Mouse (Mus musculus) myocyte (in vitro differentiated cells): ENCODE data around the gene Slc35c2.

ENCODE experiments used
- E2F4 ChIP-seq: IDR thresholded peaks from one replicate; pipeline ENCODE4 v1.6.1; 2011; ENCODE audit warnings: mild to moderate bottlenecking, control low read depth, moderate library complexity; ENCODE audit not compliant: insufficient read depth
- MAX ChIP-seq: IDR thresholded peaks from one replicate; pipeline ENCODE4 v1.6.1; 2011; ENCODE audit warnings: low read depth, mild to moderate bottlenecking, control low read depth
- MYOD1 ChIP-seq, 3 experiments: IDR thresholded peaks; one replicate each; pipeline ENCODE4 v1.6.1; 2011; ENCODE audit warnings: control low read depth in 2 of 3, low read depth in 2 of 3, mild to moderate bottlenecking in 2 of 3, moderate library complexity in 1 of 3; ENCODE audit not compliant: insufficient read length in 2 of 3, control insufficient read depth in 1 of 3
- MYOG ChIP-seq, 3 experiments: IDR thresholded peaks; one replicate each; pipeline ENCODE4 v1.6.1; 2011; ENCODE audit warnings: control low read depth in 2 of 3, low read depth in 2 of 3, mild to moderate bottlenecking in 2 of 3; ENCODE audit not compliant: insufficient read length in 2 of 3, control insufficient read depth in 1 of 3, insufficient read depth in 1 of 3
- POLR2A ChIP-seq: IDR thresholded peaks from one replicate; pipeline ENCODE4 v1.6.1; 2011; ENCODE audit warnings: low read depth, mild to moderate bottlenecking, control low read depth, moderate library complexity; ENCODE audit not compliant: insufficient read length
- POLR2AphosphoS2 ChIP-seq: IDR thresholded peaks from one replicate; pipeline ENCODE4 v1.6.1; 2011; ENCODE audit warnings: low read depth, control low read depth; ENCODE audit not compliant: insufficient read length
- REST ChIP-seq: IDR thresholded peaks from one replicate; pipeline ENCODE4 v1.6.1; 2011; ENCODE audit warnings: mild to moderate bottlenecking, control low read depth, moderate library complexity; ENCODE audit not compliant: insufficient read depth, insufficient read length
- TCF12 ChIP-seq: IDR thresholded peaks from one replicate; pipeline ENCODE4 v1.6.1; 2011; ENCODE audit warnings: mild to moderate bottlenecking, control low read depth; ENCODE audit not compliant: poor library complexity, insufficient read depth, severe bottlenecking
- TCF3 ChIP-seq: IDR thresholded peaks from one replicate; pipeline ENCODE4 v1.6.1; 2011; ENCODE audit warnings: low read depth, control low read depth; ENCODE audit not compliant: insufficient read length
- USF1 ChIP-seq: IDR thresholded peaks from one replicate; pipeline ENCODE4 v1.6.1; 2011; ENCODE audit warnings: low read depth, mild to moderate bottlenecking, control low read depth, moderate library complexity

- TF ChIP-seq MYOD1 (IDR thresholded peaks at IDR 0.05; ENCODE audit: control insufficient read depth in 1 of 3, insufficient read length in 2 of 3, low read depth in 2 of 3) = no peak
- no peak for TF ChIP-seq E2F4
- no peak for TF ChIP-seq POLR2AphosphoS2
- TF ChIP-seq REST = no peak
- TF ChIP-seq TCF12 = no peak
- TF ChIP-seq POLR2A = no peak
- no peak for TF ChIP-seq TCF3
- TF ChIP-seq USF1 = no peak
- no peak for TF ChIP-seq MYOG (IDR thresholded peaks at IDR 0.05; ENCODE audit: control insufficient read depth in 1 of 3, insufficient read depth in 1 of 3, insufficient read length in 2 of 3, low read depth in 2 of 3)
- no peak for TF ChIP-seq MAX
Measured at GRCm38 (mm10) chr2:165317621-165318263, 30.1 kb upstream of the Slc35c2 start.
